Mouse (Mus musculus) layer of hippocampus, adult 18-20 months (tissue): ENCODE results near the gene Tusc1. TPM values are rescaled to one million over a fixed set of nuclear protein-coding genes. Genes with fewer than 3 reads are reported as not detected.

Source experiments
- DNase-seq, 2 experiments: peaks; one replicate each; pipeline ENCODE4 v3.0.0; 2022; ENCODE audit warnings: low spot score in 2 of 2
- long read RNA-seq: library from polyadenylated mRNA; stranded (forward); transcript quantifications from one replicate; pipeline ENCODE4 v2.0.0, GENCODE M21; 2021
- total RNA-seq, 2 experiments: library from RNA; stranded (reverse); gene quantifications; 2 replicates each; pipeline ENCODE4 v1.2.3; 2021

Gene Tusc1
- total RNA-seq: 10 to 100 TPM; 10.9 to 12.0 TPM
- long read RNA-seq, transcript Tusc1-201 (1 exons, 1,374 nt): major isoform, 29 of 29 reads
- long read RNA-seq, partial matches to known transcripts: 0 of 29 reads
- long read RNA-seq, other reads (novel, unspliced or antisense): 0 of 29 reads

DNA sequence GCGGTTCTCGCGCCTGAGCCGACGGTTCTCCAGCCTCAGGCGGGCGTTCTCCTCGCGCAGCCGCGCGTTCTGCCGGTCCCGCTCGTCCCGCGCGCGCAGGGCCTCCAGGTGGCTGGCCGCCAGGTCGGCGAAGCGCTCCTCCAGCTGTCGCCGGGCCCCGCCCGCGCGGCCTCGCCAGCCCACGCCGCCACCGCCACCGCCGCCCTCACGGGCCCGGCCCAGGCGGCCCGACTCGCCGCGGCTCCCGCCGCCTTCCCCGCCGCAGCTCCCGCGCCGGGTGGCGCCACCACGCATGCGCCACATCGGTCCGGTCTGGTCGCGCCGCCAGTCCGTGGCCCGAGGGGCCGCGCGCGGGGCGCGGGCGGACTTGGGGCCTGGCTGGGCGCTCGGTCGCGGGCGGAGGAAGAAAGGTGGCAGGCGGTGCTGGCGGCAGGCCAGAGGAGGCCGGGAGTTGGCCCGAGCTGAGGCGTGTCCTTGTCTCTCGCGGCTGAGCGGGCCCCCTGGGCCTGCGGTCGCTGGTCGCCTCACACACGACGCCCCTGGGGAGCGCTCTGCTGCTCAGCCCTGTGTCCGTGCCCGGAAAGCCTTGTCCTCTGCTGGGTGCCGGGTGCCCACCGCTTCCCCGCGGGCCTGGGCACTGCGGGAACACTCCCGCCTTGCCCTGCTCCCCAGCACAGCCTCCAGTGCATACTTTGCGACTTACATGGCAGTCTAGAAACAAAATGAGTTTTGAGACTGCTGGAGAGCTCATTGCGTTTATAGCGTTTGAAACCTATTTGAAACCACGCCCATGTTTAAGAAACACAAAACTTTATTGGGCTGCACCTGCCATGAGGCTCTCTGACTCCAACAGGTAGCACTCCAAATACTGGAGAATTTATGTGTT, at the start of gene Tusc1:
TSS of gene Tusc1 (minus strand) at position 394 of the 886 bp plus-strand sequence.
- DNase-seq: peak; percentile 62 to 73

DNA sequence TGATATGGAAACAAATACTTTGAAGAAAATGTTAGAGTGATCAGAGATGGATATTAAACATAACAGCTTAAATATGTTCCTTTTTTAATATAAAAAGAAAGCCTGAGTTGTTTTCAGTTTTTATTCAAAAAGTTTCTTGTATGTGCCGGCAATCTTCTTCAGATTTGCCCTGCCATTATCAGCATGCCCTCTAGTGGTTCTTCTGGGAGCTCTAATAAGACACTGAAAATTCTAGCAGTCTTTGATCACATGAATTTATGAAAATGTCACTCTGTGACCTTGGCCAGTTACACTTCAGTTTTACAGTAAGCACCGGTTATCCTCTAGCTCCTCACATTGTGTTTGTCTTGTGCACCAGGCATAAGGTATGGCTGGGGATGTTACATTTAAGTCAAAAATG, 17.6 kb upstream of the Tusc1 start:
- DNase-seq: peak in 1 of 2 experiments; percentile 26

GRCm38 (mm10) chr4:93344357-93344756, 9.0 kb upstream of the Tusc1 start:
- DNase-seq: no peak

GRCm38 (mm10) chr4:93341568-93341967, 6.3 kb upstream of the Tusc1 start:
- no peak for DNase-seq

DNA sequence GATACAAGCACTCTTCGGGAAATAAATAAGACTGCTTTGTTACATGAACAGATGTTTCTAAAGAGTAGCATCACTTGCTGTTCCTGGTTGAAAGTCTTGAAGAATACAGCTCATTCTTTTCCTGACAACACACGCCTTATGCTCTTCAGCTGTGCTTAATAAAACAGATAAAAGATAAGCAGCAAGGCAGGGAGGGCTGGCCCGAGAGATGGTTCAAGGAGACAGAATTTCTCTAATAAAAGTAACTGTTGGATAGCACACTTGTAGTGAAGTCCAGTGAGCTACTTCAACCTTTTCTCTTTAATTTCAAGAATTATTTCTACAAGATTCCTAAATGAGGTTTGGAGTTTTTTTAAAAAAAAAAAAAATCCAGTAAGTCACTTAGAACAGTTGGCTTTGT, 2.7 kb upstream of the Tusc1 start:
- peak in 1 of 2 experiments; percentile 30 for DNase-seq

- DNase-seq: peak; percentile 28 to 71
Measured at GRCm38 (mm10) chr4:93334636-93335117, 634 bp downstream of the Tusc1 start.

GRCm38 (mm10) chr4:93307486-93307885, 27.8 kb downstream of the Tusc1 start:
- DNase-seq: no peak

GRCm38 (mm10) chr4:93286065-93286464, 49.2 kb downstream of the Tusc1 start:
- DNase-seq: peak in 1 of 2 experiments; percentile 21
